Mouse (Mus musculus): ENCODE measurements around the gene Rtraf.

- TF ChIP-seq CTCF (IDR thresholded peaks at IDR 0.05; ENCODE audit: borderline replicate concordance, control insufficient read depth, extremely low read depth, insufficient read depth, low read length, poor library complexity) (no peak), POLR2A (IDR thresholded peaks at IDR 0.05; ENCODE audit: control insufficient read depth, extremely low read depth, insufficient read depth, low read length, poor library complexity) (no peak)
Measured at GRCm38 (mm10) chr14:19803623-19804022, 20.0 kb downstream of the Rtraf start.
